Mouse (Mus musculus) megakaryocyte progenitor cell, adult 5-6 weeks (primary cell): ENCODE results near the gene Hnrnpa1. TPM values are rescaled to one million over a fixed set of nuclear protein-coding genes. Genes with fewer than 3 reads are reported as not detected.
"Not testable (repeated sequence)": the region's sequence is repeated elsewhere in the genome, so short reads cannot be mapped to it uniquely, and the experiment has no call there.

Experiments
- ATAC-seq: replicated peaks from 2 replicates; pipeline ENCODE4 v1.8.0; 2016; ENCODE audit warnings: mild to moderate bottlenecking, moderate TSS enrichment, inconsistent platforms; ENCODE audit not compliant: poor library complexity
- total RNA-seq, 2 experiments: library from RNA; stranded (forward) in 1 of 2; stranded (reverse) in 1 of 2; fragments of 157-497, 149-512 nt in 1 of 2; fragments of 200-1000 nt in 1 of 2; gene quantifications; 2 replicates each; pipeline versions ENCODE4 v1.2.3 to v1.2.4; 2015 to 2017

The Hnrnpa1 gene
- total RNA-seq, 2 experiments from 2014 or later: 700 to 1,324 TPM

GRCm38 (mm10) chr15:103268903-103269302 is 28.7 kb downstream of the Hnrnpa1 start:
- peak; percentile 25; the same call in 1 of the 2 replicates for ATAC-seq

DNA sequence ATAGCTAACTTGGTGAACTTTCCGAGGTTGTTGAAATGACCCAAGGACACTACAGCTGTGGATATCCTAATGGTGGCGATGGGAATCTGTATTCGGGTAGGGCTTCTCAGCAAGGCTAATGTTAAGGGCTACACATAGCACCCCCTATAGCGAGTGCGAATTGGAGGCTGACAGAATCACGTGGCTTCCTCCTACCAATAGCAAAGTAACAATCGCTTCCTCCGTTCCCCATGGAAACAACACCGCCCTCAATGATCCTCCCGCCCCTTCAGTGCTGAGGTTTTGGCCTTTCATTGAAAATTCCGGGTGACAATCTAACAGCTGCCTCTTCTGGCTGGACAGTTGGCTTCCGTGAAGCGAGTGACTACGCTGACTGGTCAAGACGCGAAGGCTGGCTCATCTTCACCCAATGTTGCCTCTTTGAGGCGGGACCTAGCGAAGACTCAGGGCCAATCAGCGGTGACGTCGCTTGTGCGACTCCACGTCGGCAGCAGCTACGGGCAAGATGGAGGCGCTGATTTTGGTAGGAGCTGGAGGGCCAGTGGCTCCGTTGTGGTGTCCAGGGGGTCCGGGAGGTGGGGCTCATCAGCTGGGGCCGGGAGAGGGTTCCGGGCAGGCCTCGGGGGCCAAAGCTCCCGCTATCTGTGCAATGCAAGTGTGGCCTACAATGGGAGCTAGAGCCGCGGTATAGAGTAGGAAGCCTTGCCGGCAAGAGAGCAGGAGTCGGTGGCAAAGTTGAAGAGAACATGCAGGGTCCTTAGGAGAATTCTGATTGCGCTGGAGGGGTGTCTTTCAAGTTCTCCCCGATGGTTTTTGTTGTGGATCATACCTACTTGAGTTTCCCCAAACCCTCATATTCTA is 32.4 kb downstream of the Hnrnpa1 start, which contains the start of gene Copz1:
TSS of gene Copz1 (plus strand) at position 296 of the 861 bp plus-strand sequence.
- ATAC-seq: peak; percentile 93

- ATAC-seq: not testable (repeated sequence)
Measured at GRCm38 (mm10) chr15:103275943-103276342, 35.7 kb downstream of the Hnrnpa1 start.

DNA sequence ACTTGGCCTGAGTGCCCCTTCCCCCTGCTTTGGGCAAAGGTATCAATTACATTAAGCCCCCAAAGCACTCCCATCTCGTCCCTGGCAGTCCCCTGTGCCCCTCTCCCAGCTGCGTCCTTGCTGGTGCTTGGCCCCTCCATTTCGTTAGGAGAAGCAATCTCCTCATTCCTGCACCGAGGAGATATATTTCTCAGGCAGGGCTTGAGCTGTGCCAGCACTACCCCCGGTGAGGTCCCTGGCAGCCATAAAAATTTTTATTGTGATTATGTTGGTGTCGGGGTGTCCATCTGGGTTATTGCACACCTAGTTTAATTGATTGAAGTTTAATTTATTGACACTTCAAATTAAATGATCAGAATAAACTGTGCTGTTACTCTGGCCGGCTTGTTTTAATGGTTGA is 37.7 kb downstream of the Hnrnpa1 start:
- no peak for ATAC-seq

GRCm38 (mm10) chr15:103279750-103280149 is 39.5 kb downstream of the Hnrnpa1 start:
- ATAC-seq: peak; percentile 37; the same call in 1 of the 2 replicates

DNA sequence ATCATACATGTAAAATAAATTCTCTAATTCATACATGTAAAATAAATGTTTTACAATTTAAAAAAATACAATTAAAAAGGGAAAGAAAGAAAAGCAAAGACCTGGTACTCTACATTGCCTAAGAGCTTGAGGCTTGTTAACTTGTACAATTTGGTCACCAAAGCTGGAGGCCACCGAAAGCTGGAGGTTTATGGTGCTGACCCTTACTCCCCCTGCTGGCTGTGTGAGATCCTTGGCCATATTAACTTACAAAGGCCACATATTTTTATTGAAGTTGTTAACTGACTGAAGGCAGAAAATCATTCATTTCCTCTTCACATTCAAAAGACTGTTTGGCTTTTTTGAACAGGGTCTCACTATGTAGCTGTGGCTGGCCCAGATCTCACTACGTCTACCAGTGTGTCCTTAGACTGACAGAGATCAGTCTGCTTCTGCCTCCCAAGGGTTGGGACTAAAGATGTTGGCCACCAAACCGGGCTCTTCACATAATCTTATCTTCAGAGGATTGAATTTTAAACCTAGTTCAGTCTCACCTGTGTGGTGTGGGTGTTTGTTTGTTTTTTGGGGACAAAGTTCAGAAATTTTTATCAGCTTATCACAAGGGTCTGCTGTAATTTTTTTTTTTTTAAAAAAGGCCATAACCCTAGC is 40.7 kb downstream of the Hnrnpa1 start:
- ATAC-seq: peak; percentile 85

GRCm38 (mm10) chr15:103281465-103282205 is 41.4 kb downstream of the Hnrnpa1 start:
- no peak for ATAC-seq

DNA sequence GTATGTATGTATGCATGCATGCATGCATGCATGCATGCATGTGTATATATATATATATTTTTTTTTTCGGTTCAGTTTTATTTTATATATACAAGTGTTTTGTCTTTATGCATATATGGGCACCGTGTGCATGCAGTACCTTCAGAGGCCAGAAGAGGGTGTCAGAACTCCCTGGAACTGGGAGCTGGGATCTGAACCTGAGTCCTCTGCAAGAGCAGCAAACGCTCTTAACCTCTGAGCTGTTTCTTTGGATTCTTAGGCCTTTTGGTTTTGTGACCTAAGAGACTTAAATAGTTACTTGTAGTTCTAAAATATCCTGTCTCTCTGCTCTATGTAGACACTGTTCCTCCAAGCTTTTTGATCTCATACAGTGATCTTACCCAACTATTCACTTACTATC is 43.8 kb downstream of the Hnrnpa1 start:
- peak; percentile 73 for ATAC-seq

DNA sequence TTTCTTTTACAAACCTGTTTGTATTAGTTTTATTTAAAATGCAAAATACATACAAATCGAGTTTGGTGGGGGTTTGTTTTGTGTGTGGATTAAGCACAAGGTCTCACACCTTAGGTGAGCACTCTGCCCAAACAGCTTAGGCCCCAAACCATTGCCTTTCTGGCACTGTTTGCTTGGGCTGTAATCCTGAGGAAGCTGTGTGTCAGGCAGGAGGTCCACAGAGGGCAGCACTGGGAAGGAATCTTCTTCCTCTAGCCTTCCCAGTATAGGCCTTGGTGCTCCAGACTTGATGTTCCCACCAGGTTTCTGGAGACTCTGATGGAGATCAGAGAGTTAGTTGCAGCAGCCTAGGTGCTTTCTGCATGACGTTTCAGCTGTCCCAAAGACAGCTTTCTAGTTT is 44.4 kb downstream of the Hnrnpa1 start:
- no peak for ATAC-seq

GRCm38 (mm10) chr15:103285778-103286417 is 45.7 kb downstream of the Hnrnpa1 start:
- ATAC-seq: no peak

DNA sequence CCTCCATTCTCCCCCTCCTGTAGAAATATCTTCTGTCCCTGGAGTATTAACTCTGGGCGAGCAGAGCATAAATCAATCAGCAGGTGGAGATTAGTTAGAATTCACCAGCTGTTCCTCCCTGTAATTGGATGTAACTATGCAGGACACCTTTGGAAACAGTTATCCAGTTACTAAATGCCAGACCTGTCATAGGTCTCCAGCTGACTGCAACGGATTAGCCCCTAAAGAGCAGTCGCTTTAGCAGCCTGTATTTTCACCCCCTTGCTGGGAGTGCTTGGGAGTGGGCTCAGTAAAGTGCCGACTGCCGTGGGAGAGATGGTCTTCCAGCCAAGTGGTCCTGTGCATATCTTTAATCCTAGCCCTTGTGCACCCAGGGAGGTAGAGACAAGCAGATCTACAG is 49.4 kb downstream of the Hnrnpa1 start:
- ATAC-seq: no peak

GRCm38 (mm10) chr15:103290417-103290816 is 50.2 kb downstream of the Hnrnpa1 start:
- no peak for ATAC-seq

DNA sequence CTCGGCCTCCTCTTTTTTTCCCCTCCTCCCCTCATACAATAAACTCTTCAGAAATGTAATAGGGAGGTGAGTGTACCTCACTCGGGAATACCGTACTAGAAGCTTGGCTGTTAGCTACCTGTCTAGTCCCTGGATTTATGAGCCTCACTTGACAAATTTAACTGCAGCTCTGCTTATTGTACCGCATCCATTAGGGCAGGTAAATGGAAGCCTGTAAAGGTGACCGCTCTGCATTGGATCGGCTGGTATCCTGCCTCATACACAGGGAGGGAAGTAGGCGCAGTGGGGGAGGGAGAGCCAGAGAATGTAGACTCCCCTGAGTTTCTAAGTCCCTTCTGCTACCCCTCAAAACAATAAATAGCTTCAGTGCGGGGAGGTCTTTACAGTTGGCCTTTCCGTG is 50.6 kb downstream of the Hnrnpa1 start:
- no peak for ATAC-seq

DNA sequence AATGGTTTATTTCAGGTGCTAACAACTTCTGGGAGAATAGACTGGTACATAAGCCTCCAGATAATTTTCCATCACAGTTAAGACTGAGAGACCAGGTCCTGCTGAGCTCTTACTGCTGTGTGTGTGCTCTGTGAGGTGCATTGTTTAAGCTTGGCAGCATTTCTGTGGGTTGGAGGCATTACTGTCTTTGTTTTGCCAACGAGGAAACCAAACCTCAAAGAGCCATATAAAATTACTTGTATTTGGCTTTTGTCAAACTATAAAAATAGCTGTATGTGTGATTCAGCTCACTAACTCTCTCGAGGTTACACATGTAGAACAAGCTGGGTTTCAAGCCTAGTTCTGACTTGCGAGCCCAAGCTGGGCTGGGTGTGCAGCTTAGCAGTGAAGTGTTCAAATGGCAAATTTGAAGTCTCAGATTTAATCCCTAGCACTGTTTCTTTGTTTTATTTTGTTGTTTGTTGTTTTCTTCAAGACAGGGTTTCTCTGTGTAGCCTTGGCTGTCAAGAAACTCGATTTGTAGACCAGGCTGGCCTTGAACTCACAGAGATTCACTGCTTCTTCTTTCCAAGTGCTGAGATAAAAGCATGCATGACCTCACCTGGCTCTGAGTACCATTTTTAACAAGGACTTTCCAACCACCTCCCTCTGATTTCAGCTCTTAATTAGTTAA is 52.6 kb downstream of the Hnrnpa1 start:
- ATAC-seq: no peak

DNA sequence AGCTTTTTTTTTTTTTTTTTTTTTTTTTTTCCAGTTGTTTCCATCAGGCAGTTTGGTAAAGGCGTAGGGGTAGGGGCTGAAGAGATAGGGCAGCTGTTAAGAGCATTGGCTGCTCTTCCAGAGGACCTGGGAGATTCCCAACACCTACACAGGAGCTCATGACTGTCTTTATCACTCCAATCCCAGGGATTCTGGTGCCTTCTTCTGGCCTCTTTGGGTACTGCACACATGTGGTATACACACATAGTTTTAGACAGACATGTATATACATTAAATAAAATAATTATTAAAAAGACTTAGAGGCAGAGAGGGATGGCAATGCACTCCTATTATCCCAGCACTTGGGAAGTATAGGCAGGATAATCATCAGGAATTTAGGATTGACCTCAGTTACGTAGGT is 53.1 kb downstream of the Hnrnpa1 start:
- 0 out of 2 replicates have a peak, but pooled peaks have one; percentile 20 for ATAC-seq

GRCm38 (mm10) chr15:103294649-103295048 is 54.4 kb downstream of the Hnrnpa1 start:
- ATAC-seq: no peak

- no peak for ATAC-seq
Measured at GRCm38 (mm10) chr15:103295851-103296250, 55.6 kb downstream of the Hnrnpa1 start.
